Mouse (Mus musculus): ENCODE measurements around the gene Cxxc4.

Cxxc4 gene

DNA sequence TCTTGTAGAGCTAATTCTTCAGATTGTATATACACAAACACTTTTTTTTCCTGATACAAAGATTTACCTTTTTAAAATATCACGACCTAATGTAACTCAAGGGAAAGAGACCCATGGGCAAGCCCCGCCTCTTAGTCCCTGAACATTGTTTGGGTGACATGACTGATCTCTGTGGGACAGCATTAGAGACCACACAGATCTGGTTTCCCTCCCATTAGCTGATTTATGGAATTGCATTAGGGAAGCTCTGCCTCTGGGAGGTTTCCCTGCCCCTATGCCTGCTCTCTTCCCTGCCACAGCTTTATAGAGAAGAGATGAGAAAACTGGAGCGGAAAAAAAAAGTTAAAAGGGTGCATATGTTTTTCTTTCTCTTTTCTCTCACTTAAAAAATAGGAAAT, 7.6 kb downstream of the Cxxc4 start:
- no peak for DNase-seq (ENCODE audit: low read depth, low spot score)

GRCm38 (mm10) chr3:134254221-134254620, 17.9 kb downstream of the Cxxc4 start:
- no peak for DNase-seq (ENCODE audit: low read depth, low spot score)

- no peak for DNase-seq (ENCODE audit: low read depth, low spot score)
Observed at GRCm38 (mm10) chr3:134258715-134259114, 22.4 kb downstream of the Cxxc4 start.

GRCm38 (mm10) chr3:134259300-134259699, 23.0 kb downstream of the Cxxc4 start:
- peak; percentile 48 for DNase-seq (ENCODE audit: low read depth, low spot score)

DNA sequence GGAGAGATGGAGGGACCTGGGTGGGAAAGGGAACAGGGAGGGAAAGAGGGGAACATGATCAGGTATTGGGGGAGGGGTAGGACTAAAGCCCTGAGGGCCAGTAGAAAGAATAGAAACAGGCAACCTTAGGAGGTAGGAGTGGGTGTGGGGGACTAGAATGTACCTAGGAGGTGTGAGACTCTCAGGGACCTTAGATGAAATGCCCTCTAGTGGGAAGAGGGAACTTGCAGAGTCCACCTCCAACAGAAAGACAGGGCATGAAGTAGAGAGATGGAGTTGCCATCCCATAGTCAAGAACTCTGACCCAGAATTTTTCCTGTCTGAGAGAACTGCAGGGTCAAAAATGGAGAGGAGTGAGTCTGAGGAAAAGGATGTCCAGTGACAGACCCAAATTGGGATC, 43.4 kb downstream of the Cxxc4 start:
- DNase-seq (ENCODE audit: low read depth, low spot score): no peak

- no peak for DNase-seq (ENCODE audit: low read depth, low spot score)
Observed at GRCm38 (mm10) chr3:134281527-134282370, 45.5 kb downstream of the Cxxc4 start.

DNA sequence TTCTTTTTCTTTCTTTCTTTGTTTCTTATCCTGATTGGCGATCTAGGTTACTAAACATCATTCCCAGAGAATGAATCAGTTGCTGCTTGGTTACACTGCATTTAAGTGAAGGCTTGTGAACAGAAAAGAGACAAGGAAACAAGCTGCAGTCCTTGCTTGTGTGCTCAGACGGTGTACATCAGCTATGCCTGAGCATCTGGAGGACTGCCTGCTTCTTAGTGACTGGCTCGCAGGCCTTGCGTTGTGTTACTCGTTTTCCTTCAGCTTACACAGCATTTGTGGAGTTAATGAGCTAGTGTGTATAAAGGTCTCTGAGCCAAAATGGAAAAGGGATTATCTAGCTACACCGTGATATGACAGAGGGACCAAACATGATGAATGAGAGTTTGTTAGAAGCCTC, 58.9 kb downstream of the Cxxc4 start:
- DNase-seq (ENCODE audit: low read depth, low spot score): no peak

DNA sequence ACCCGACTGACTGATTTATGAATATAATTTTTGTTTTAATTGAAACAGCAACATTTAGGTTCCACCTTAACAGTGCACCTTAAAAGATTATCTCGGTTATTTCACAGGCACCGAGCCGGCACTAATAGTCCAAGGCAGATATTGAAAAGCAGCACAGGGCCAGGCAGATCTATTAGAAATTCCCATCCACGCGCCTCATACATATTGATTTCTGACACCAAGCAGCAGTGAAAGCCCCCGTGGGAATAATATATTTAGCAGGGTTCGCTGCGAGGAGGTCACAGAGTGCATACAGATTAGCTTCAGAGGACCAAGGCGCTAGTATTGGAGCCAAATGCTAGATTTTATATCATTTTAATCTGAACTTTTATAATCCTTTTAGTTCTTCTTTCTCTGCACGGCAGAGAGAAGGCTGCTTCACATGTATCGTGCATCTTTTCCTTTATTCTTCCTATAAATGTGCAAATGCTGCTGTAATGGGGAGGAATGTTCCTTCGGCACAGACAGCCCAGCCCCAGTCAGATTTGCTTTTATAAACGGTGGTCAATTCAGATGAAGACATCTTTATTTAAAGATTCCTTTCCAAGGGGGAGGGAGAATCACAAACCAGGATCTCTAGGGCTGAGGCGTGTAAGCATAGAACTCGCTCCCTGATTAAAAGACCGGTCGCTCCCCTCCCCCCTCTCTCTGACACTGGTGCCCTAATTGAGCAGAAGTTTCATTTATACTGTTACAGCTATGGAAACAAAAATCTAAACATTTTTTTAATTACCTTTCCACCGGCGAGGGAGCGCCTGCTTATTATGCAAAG, 66.6 kb downstream of the Cxxc4 start:
- no peak for DNase-seq (ENCODE audit: low read depth, low spot score)

DNA sequence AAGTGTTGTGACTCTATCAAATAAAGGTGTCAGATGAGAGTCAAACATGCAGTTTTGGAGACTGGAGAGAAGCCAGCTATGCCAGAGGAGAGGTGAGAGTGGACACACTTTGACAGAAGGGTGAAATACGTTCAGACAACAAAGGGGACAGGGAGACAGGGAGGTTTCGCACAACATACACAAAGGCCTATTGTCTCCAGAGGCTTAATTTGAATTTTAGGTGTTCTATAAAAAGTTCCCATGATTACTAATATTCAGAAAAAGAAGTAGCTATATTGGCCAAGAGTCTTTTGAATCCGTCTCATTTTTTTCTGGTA, 67.2 kb downstream of the Cxxc4 start:
- no peak for DNase-seq (ENCODE audit: low read depth, low spot score)

- DNase-seq (ENCODE audit: low read depth, low spot score): no peak
Observed at GRCm38 (mm10) chr3:134306507-134306906, 70.2 kb downstream of the Cxxc4 start.

- DNase-seq (ENCODE audit: low read depth, low spot score): no peak
Observed at GRCm38 (mm10) chr3:134307801-134308200, 71.5 kb downstream of the Cxxc4 start.

All from R1 (cell line).